Comparison of ENCODE assay signal across 8 mouse cellular contexts in genomic region chr3:88436395-88437201, GRCm38 (mm10). TPM values are rescaled to one million over a fixed set of nuclear protein-coding genes. Genes with fewer than 3 reads are reported as not detected.
DNase-seq lines count a peak whose midpoint lies in the region; ATAC-seq lines count a peak whose summit lies in the region.

No protein-coding gene starts in this region.

- H3K9ac ChIP-seq in intestine, embryonic 16.5 days (ENCODE audit: low read depth, low read length): peak overlapping the region; percentile 44
- peak overlapping the region; percentile 32 for H3K9ac ChIP-seq in liver, embryonic 12.5 days
- peak overlapping the region; percentile 20; the same call in 1 of the 2 replicates for H3K9ac ChIP-seq in neural tube, embryonic 11.5 days (ENCODE audit: low read length)

- ATAC-seq in intestine, embryonic 16.5 days: peak; percentile 53
- peak; percentile 75 for ATAC-seq in liver, embryonic 12.5 days
- peak; percentile 91 for ATAC-seq in neural tube, embryonic 11.5 days (ENCODE audit: insufficient read depth, low FRiP score, low TSS enrichment)

- H3K27ac ChIP-seq in intestine, embryonic 16.5 days (ENCODE audit: low read length): no peak overlapping the region
- H3K27ac ChIP-seq in liver, embryonic 12.5 days: no peak overlapping the region
- H3K27ac ChIP-seq in neural tube, embryonic 11.5 days (ENCODE audit: low read depth, low read length): no peak overlapping the region

- intact Hi-C loops in gastrocnemius, postnatal 14 days (cut with DNase I; ENCODE audit: low total_unique reads): loop anchor here (5.0 kb wide), 1 partner anchor 36 kb away; no protein-coding TSS in a partner anchor

- no peaks in the 10 kb centered on the region; the same call in 1 of the 2 replicates for H3K9me3 ChIP-seq in intestine, embryonic 16.5 days (ENCODE audit: control insufficient read depth, low read length)
- H3K9me3 ChIP-seq in liver, embryonic 12.5 days (replicated peaks): no peaks in the 10 kb centered on the region
- no peaks in the 10 kb centered on the region for H3K9me3 ChIP-seq in neural tube, embryonic 11.5 days (ENCODE audit: control insufficient read depth, low read length)

- H3K4me1 ChIP-seq in intestine, embryonic 16.5 days (ENCODE audit: control insufficient read depth, insufficient read depth, low read length): peaks cover 16% of the 10 kb centered on the region
- peaks cover 29% of the 10 kb centered on the region for H3K4me1 ChIP-seq in liver, embryonic 12.5 days
- peaks cover 10% of the 10 kb centered on the region for H3K4me1 ChIP-seq in neural tube, embryonic 11.5 days (ENCODE audit: control insufficient read depth, insufficient read depth, low read length)

- peaks cover 2% of the 10 kb centered on the region; the same call in 1 of the 2 replicates for H3K36me3 ChIP-seq in intestine, embryonic 16.5 days (ENCODE audit: control insufficient read depth, insufficient read depth, low read length)
- H3K36me3 ChIP-seq in liver, embryonic 12.5 days: no peaks in the 10 kb centered on the region
- H3K36me3 ChIP-seq in neural tube, embryonic 11.5 days (ENCODE audit: control insufficient read depth, insufficient read depth, low read length): no peaks in the 10 kb centered on the region

- H3K27me3 ChIP-seq in intestine, embryonic 16.5 days (replicated peaks; ENCODE audit: control insufficient read depth, insufficient read depth, low read length): no peaks in the 10 kb centered on the region
- H3K27me3 ChIP-seq in liver, embryonic 12.5 days (replicated peaks): peaks cover 62% of the 10 kb centered on the region
- H3K27me3 ChIP-seq in neural tube, embryonic 11.5 days (ENCODE audit: control insufficient read depth, insufficient read depth, low read length): no peaks in the 10 kb centered on the region

- WGBS in intestine, embryonic 16.5 days: 21% methylated on average over 29 of the region's 29 CpGs
- 11% methylated on average over 29 of the region's 29 CpGs for WGBS in liver, embryonic 12.5 days (ENCODE audit: insufficient replicate concordance)
- 10% methylated on average over 29 of the region's 29 CpGs for WGBS in neural tube, embryonic 11.5 days

- peak overlapping the region; percentile 58 for H3K4me2 ChIP-seq in intestine, embryonic 16.5 days (ENCODE audit: low read depth, low read length)
- H3K4me2 ChIP-seq in liver, embryonic 12.5 days: peak overlapping the region; percentile 61
- peak overlapping the region; percentile 40 for H3K4me2 ChIP-seq in neural tube, embryonic 11.5 days (ENCODE audit: low read depth)

- peak overlapping the region; percentile 36 for H3K4me3 ChIP-seq in intestine, embryonic 16.5 days (ENCODE audit: low read length)
- peak overlapping the region; percentile 35 for H3K4me3 ChIP-seq in liver, embryonic 12.5 days
- H3K4me3 ChIP-seq in neural tube, embryonic 11.5 days (ENCODE audit: low read depth, low read length): peak overlapping the region; percentile 8; the same call in 1 of the 2 replicates

- DNase-seq in urinary bladder, postnatal 14 days (ENCODE audit: low spot score): peak; percentile 29
- DNase-seq in urinary bladder, adult 18-20 months (ENCODE audit: low spot score in 2 of 2): no peak
- DNase-seq in embryo, embryonic 10.5 days (ENCODE audit: low spot score): peak; percentile 87
- DNase-seq in gastrocnemius, postnatal 14 days: peak; percentile 67
- DNase-seq in neural tube, embryonic 11.5 days (ENCODE audit: low spot score): peak; percentile 74
- DNase-seq in urinary bladder, postnatal 36 days (ENCODE audit: low spot score in 2 of 2): no peak

RNA-seq across cellular contexts. Expression of gene Slc25a44, which starts 11.7 kb away (rescaled TPM):
- 10 to 100 TPM; 11.4 to 11.9 TPM for total RNA-seq in gastrocnemius, postnatal 14 days (2021)
- polyA plus RNA-seq in intestine, embryonic 16.5 days (2015; fragmentation: Nextera tagmentation; extraction: Ambion mirVana): 20.4 and 21.8 TPM in 2 replicates
- polyA plus RNA-seq in liver, embryonic 12.5 days (2016; fragmentation: Nextera tagmentation; extraction: Ambion mirVana): 14.0 and 14.9 TPM in 2 replicates
- polyA plus RNA-seq in neural tube, embryonic 11.5 days (2014; fragmentation: Nextera tagmentation; extraction: Ambion mirVana): 24.8 and 27.0 TPM in 2 replicates

RNA-seq across cellular contexts. Expression of gene Sema4a, which starts 24.4 kb away (rescaled TPM):
- total RNA-seq in gastrocnemius, postnatal 14 days (2021): 1 to 10 TPM; 2.1 to 2.2 TPM
- polyA plus RNA-seq in intestine, embryonic 16.5 days (2015; fragmentation: Nextera tagmentation; extraction: Ambion mirVana): 60.9 and 71.1 TPM in 2 replicates
- 14.4 and 17.6 TPM in 2 replicates for polyA plus RNA-seq in liver, embryonic 12.5 days (2016; fragmentation: Nextera tagmentation; extraction: Ambion mirVana)
- polyA plus RNA-seq in neural tube, embryonic 11.5 days (2014; fragmentation: Nextera tagmentation; extraction: Ambion mirVana): 5.8 and 6.1 TPM in 2 replicates

RNA-seq across cellular contexts. Expression of gene Pmf1, which starts 26.5 kb away (rescaled TPM):
- total RNA-seq in gastrocnemius, postnatal 14 days (2021): 10 to 100 TPM; 30.1 to 31.9 TPM
- 112 and 129 TPM in 2 replicates for polyA plus RNA-seq in intestine, embryonic 16.5 days (2015; fragmentation: Nextera tagmentation; extraction: Ambion mirVana)
- polyA plus RNA-seq in liver, embryonic 12.5 days (2016; fragmentation: Nextera tagmentation; extraction: Ambion mirVana): 104 and 115 TPM in 2 replicates
- polyA plus RNA-seq in neural tube, embryonic 11.5 days (2014; fragmentation: Nextera tagmentation; extraction: Ambion mirVana): 118 and 124 TPM in 2 replicates

RNA-seq across cellular contexts. Expression of gene Bglap, which starts 52.3 kb away (rescaled TPM):
- not detected for total RNA-seq in gastrocnemius, postnatal 14 days (2021)
- 0.69 TPM in 1 of 2 replicates, not detected in the other for polyA plus RNA-seq in intestine, embryonic 16.5 days (2015; fragmentation: Nextera tagmentation; extraction: Ambion mirVana)
- not detected in 2 replicates for polyA plus RNA-seq in liver, embryonic 12.5 days (2016; fragmentation: Nextera tagmentation; extraction: Ambion mirVana)
- not detected in 2 replicates for polyA plus RNA-seq in neural tube, embryonic 11.5 days (2014; fragmentation: Nextera tagmentation; extraction: Ambion mirVana)

RNA-seq across cellular contexts. Expression of gene Bglap2, which starts 58.1 kb away (rescaled TPM):
- not detected for total RNA-seq in gastrocnemius, postnatal 14 days (2021)
- polyA plus RNA-seq in intestine, embryonic 16.5 days (2015; fragmentation: Nextera tagmentation; extraction: Ambion mirVana): not detected in 2 replicates
- not detected in 2 replicates for polyA plus RNA-seq in liver, embryonic 12.5 days (2016; fragmentation: Nextera tagmentation; extraction: Ambion mirVana)
- not detected in 2 replicates for polyA plus RNA-seq in neural tube, embryonic 11.5 days (2014; fragmentation: Nextera tagmentation; extraction: Ambion mirVana)

Comparison
In these comparisons a context has a peak if more than half of its experiments do, and no peak if none do; other contexts are left out.
1. DNase-seq: peak in urinary bladder, postnatal 14 days (single experiment), embryo, embryonic 10.5 days (single experiment), gastrocnemius, postnatal 14 days (single experiment) and neural tube, embryonic 11.5 days (single experiment); none in urinary bladder, adult 18-20 months (0 of 2) and urinary bladder, postnatal 36 days (0 of 2).
2. Peak in every context shown above with its lines, with median percentiles within 50 percentile points of each other: ATAC-seq, H3K4me2 ChIP-seq, H3K4me3 ChIP-seq and H3K9ac ChIP-seq.